Mouse (Mus musculus) intestine, embryonic 16.5 days (tissue): ENCODE data around the gene Fat2. TPM values are rescaled to one million over a fixed set of nuclear protein-coding genes. Genes with fewer than 3 reads are reported as not detected.

Experiments
- ATAC-seq: fragments of 200-750 bp; cut with Nextera tagmentation; 2 replicates; pipeline ENCODE4 v1.8.0; 2017; ENCODE audit warnings: moderate TSS enrichment, moderate library complexity
- H3K27ac ChIP-seq: fragments of 300-500 bp; sonication (generic); 2 replicates; pipeline ENCODE4 v1.5.1; 2014; ENCODE audit warnings: mild to moderate bottlenecking, low read length
- H3K27me3 ChIP-seq: fragments of 300-500 bp; sonication (generic); replicated peaks from 2 replicates; pipeline ENCODE4 v1.6.1; 2014; ENCODE audit warnings: low read length, control low read depth, mixed read lengths; ENCODE audit not compliant: control insufficient read depth, insufficient read depth
- H3K36me3 ChIP-seq: fragments of 300-500 bp; sonication (generic); 2 replicates; pipeline ENCODE4 v1.6.1; 2014; ENCODE audit warnings: low read length, control low read depth; ENCODE audit not compliant: control insufficient read depth, insufficient read depth
- H3K4me1 ChIP-seq: fragments of 300-500 bp; sonication (generic); 2 replicates; pipeline ENCODE4 v1.6.1; 2014; ENCODE audit warnings: low read length, control low read depth, mixed read lengths; ENCODE audit not compliant: control insufficient read depth, insufficient read depth
- H3K4me2 ChIP-seq: fragments of 300-500 bp; sonication (generic); 2 replicates; pipeline ENCODE4 v1.6.1; 2014; ENCODE audit warnings: low read depth, low read length, control low read depth
- H3K4me3 ChIP-seq: fragments of 300-500 bp; sonication (generic); 2 replicates; pipeline ENCODE4 v1.5.1; 2014; ENCODE audit warnings: mild to moderate bottlenecking, low read length
- H3K9ac ChIP-seq: fragments of 300-500 bp; sonication (generic); 2 replicates; pipeline ENCODE4 v1.6.1; 2014; ENCODE audit warnings: low read depth, low read length
- H3K9me3 ChIP-seq: fragments of 300-500 bp; sonication (generic); 2 replicates; pipeline ENCODE4 v1.6.1; 2016; ENCODE audit warnings: low read length, control low read depth; ENCODE audit not compliant: control insufficient read depth
- WGBS: fragments of 180-500 bp; shearing (Covaris S2); extraction: QIAGEN DNeasy Blood & Tissue Kit; methylation state at CpG from one replicate; pipeline ENCODE4 v1.1.7; 2014; 5-methylcytosine and 5-hydroxymethylcytosine counted together
- polyA plus RNA-seq: library from polyadenylated mRNA; unstranded; fragments of >200 nt; fragmentation: Nextera tagmentation; extraction: Ambion mirVana; gene quantifications from 2 replicates; pipeline ENCODE4 v1.2.1, GENCODE M21; 2015

The Fat2 gene
- polyA plus RNA-seq, 1 experiment from 2014 or later, result 0.04 TPM

DNA sequence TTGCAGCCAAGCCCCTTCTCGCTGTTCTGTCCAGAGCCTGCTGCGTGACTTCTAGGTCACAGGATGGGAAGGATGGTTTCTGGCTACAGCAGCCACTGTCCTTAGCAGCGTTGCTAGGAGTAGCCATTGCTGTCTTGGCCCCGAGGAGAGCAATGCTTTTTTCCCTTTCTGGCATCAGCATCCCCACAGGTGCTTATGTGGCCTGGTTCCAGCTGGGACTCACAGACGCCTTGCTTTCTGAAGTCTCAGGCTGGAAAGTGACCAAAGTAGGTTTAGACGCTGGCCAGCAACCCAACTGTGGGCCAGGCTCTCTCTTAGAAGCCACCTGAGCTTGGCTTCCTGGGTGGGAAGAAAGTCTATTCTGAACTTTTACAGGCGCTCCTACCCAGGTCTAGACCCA lies 102.1 kb downstream of the Fat2 start:
- no peak overlapping the region for H3K9ac ChIP-seq
- WGBS, result 87% methylated on average over 7 of the region's 7 CpGs
- no peak for ATAC-seq
- H3K36me3 ChIP-seq, result no peaks in the 10 kb centered on the region
- H3K4me1 ChIP-seq, result no peaks in the 10 kb centered on the region
- no peak overlapping the region for H3K27ac ChIP-seq
- no peak overlapping the region for H3K4me2 ChIP-seq
- H3K9me3 ChIP-seq, result no peaks in the 10 kb centered on the region
- H3K27me3 ChIP-seq, result no peaks in the 10 kb centered on the region
- no peak overlapping the region for H3K4me3 ChIP-seq

DNA sequence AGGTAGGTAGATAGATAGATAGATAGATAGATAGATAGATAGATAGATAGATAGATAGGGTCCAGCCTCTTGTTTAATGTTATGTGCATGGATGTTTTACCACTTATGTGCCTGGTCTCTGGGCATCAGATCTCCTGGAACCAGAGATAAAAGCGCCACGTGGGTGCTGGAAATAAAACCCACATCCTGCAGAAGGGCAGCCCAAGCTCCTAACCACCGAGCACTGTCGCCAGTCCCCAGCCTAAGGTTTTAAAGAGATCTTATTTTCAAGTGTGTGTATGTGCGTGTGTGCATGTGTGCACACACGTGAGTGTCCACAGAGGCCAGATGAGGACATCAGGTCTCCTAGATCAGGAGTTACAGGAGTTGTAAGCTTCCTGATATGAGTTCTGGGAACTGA lies 105.3 kb downstream of the Fat2 start:
- no peak overlapping the region for H3K4me2 ChIP-seq
- no peak for ATAC-seq
- H3K36me3 ChIP-seq, result peaks cover 7% of the 10 kb centered on the region; the same call in 1 of the 2 replicates
- H3K27me3 ChIP-seq, result no peaks in the 10 kb centered on the region
- H3K9me3 ChIP-seq, result no peaks in the 10 kb centered on the region
- no peak overlapping the region for H3K9ac ChIP-seq
- no peak overlapping the region for H3K27ac ChIP-seq
- WGBS, result 83% methylated on average over 6 of the region's 6 CpGs
- H3K4me1 ChIP-seq, result no peaks in the 10 kb centered on the region
- no peak overlapping the region for H3K4me3 ChIP-seq

GRCm38 (mm10) chr11:55221306-55221705 lies 115.1 kb downstream of the Fat2 start:
- H3K27me3 ChIP-seq, result no peaks in the 10 kb centered on the region
- no peaks in the 10 kb centered on the region for H3K9me3 ChIP-seq
- H3K36me3 ChIP-seq, result peaks cover 8% of the 10 kb centered on the region; the same call in 1 of the 2 replicates
- ATAC-seq, result no peak
- peaks cover 5% of the 10 kb centered on the region; the same call in 1 of the 2 replicates for H3K4me1 ChIP-seq
- no peak overlapping the region for H3K4me3 ChIP-seq
- 90% methylated on average over 7 of the region's 7 CpGs for WGBS
- H3K4me2 ChIP-seq, result no peak overlapping the region
- no peak overlapping the region for H3K9ac ChIP-seq
- H3K27ac ChIP-seq, result no peak overlapping the region

DNA sequence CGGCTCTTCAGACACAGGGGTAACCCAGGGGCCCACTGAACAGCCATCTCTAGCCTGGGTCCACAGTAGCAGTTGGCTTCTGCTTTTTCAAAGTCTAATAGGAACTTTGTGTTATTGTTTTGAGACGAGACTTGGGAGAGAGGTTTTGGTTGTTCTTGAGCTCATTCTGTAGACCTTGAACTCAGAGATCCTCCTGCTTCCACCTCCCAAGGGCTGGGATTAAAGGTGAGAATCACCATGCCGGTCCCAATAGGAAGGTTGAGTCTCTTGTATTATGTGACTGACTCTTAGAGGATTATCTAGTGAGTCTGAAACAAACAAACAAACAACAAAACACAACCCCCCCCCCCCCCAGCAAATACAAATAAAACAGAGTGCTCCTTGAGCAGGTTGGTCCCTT lies 117.9 kb downstream of the Fat2 start:
- Histone ChIP-seq H3K4me1 (peaks cover 12% of the 10 kb centered on the region), H3K4me2 (no peak overlapping the region), H3K9ac (no peak overlapping the region), H3K36me3 (0 out of 2 replicates have a peak, but pooled peaks cover 3% of the 10 kb centered on the region), H3K27me3 (no peaks in the 10 kb centered on the region), H3K9me3 (no peaks in the 10 kb centered on the region), H3K4me3 (no peak overlapping the region), H3K27ac (no peak overlapping the region)
- no peak for ATAC-seq
- 79% methylated on average over 3 of the region's 3 CpGs for WGBS

GRCm38 (mm10) chr11:55217880-55218279 lies 118.5 kb downstream of the Fat2 start:
- WGBS, result 86% methylated on average over 7 of the region's 7 CpGs
- H3K27me3 ChIP-seq, result no peaks in the 10 kb centered on the region
- peak overlapping the region; percentile 20; the same call in 1 of the 2 replicates for H3K27ac ChIP-seq
- H3K9me3 ChIP-seq, result no peaks in the 10 kb centered on the region
- 0 out of 2 replicates have a peak, but pooled peaks have one; percentile 3 for ATAC-seq
- H3K4me1 ChIP-seq, result peaks cover 12% of the 10 kb centered on the region
- no peak overlapping the region for H3K4me3 ChIP-seq
- H3K4me2 ChIP-seq, result no peak overlapping the region
- 0 out of 2 replicates have a peak, but pooled peaks cover 3% of the 10 kb centered on the region for H3K36me3 ChIP-seq
- no peak overlapping the region for H3K9ac ChIP-seq

DNA sequence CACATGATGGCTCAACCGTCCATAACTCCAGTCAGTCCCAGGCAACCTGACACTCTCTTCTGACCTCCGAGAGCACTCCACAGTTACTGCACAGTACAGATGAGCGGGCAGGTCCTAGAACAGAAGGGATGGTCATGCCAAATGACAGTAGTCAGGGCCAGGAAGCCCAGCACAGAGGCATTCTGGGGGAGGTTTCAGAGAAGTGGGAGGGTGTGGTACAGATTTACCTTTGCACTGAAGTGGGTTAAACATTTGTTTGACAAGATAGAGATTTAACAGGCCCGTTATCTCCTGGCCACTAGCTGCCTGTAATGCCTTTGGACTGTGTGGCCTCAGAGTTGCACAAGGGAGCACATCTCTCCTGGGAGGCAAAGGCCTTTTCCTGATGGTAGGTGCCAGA lies 118.9 kb downstream of the Fat2 start:
- H3K9me3 ChIP-seq, result no peaks in the 10 kb centered on the region
- peak; percentile 69 for ATAC-seq
- H3K36me3 ChIP-seq, result 0 out of 2 replicates have a peak, but pooled peaks cover 3% of the 10 kb centered on the region
- 68% methylated on average over 4 of the region's 4 CpGs for WGBS
- H3K4me2 ChIP-seq, result no peak overlapping the region
- H3K4me1 ChIP-seq, result peaks cover 12% of the 10 kb centered on the region
- peak overlapping the region; percentile 10; the same call in 1 of the 2 replicates for H3K27ac ChIP-seq
- H3K9ac ChIP-seq, result no peak overlapping the region
- H3K27me3 ChIP-seq, result no peaks in the 10 kb centered on the region
- no peak overlapping the region for H3K4me3 ChIP-seq

- no peak overlapping the region for H3K9ac ChIP-seq
- WGBS, result 59% methylated on average over 13 of the region's 13 CpGs
- ATAC-seq, result peak; percentile 19; the same call in 1 of the 2 replicates
- H3K4me3 ChIP-seq, result no peak overlapping the region
- H3K4me2 ChIP-seq, result no peak overlapping the region
- H3K4me1 ChIP-seq, result peaks cover 12% of the 10 kb centered on the region
- H3K27me3 ChIP-seq, result no peaks in the 10 kb centered on the region
- H3K9me3 ChIP-seq, result no peaks in the 10 kb centered on the region
- H3K36me3 ChIP-seq, result 0 out of 2 replicates have a peak, but pooled peaks cover 3% of the 10 kb centered on the region
- H3K27ac ChIP-seq, result peak overlapping the region; percentile 15; the same call in 1 of the 2 replicates
Measured at GRCm38 (mm10) chr11:55216830-55217229, 119.5 kb downstream of the Fat2 start.

- Histone ChIP-seq H3K27me3 (no peaks in the 10 kb centered on the region), H3K36me3 (no peaks in the 10 kb centered on the region), H3K9me3 (no peaks in the 10 kb centered on the region), H3K4me3 (no peak overlapping the region), H3K4me2 (no peak overlapping the region), H3K4me1 (peaks cover 12% of the 10 kb centered on the region), H3K27ac (no peak overlapping the region), H3K9ac (no peak overlapping the region)
- ATAC-seq, result no peak
- 65% methylated on average over 3 of the region's 4 CpGs for WGBS
Measured at GRCm38 (mm10) chr11:55216061-55216460, 120.3 kb downstream of the Fat2 start.

DNA sequence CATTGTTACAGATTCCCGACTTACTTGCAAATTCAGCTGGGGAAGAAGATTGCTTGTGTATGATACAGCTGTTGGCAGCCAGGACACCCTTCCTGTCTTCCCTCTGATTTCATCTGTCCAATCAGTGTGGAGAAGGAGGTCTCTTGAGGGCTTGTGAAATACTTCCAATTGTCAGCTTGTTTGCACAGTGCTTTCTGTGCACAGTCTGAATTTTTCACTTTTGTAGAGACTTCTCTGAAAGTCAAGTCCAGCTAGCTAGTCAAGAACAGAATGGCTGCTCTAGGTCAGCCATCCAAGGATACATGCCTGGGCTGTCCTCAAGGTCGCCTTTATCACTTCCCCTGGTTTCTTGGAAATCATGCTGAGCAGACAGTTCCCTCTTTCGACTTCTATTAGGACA lies 121.4 kb downstream of the Fat2 start:
- WGBS, result 69% methylated on average over 3 of the region's 3 CpGs
- Histone ChIP-seq H3K4me2 (no peak overlapping the region), H3K36me3 (no peaks in the 10 kb centered on the region), H3K4me3 (no peak overlapping the region), H3K4me1 (peaks cover 12% of the 10 kb centered on the region), H3K27me3 (no peaks in the 10 kb centered on the region), H3K27ac (peak overlapping the region; percentile 47; the same call in 1 of the 2 replicates), H3K9ac (no peak overlapping the region), H3K9me3 (no peaks in the 10 kb centered on the region)
- ATAC-seq, result no peak

GRCm38 (mm10) chr11:55214161-55214560 lies 122.2 kb downstream of the Fat2 start:
- Histone ChIP-seq H3K9me3 (no peaks in the 10 kb centered on the region), H3K27ac (no peak overlapping the region), H3K4me2 (no peak overlapping the region), H3K4me1 (peaks cover 12% of the 10 kb centered on the region), H3K9ac (no peak overlapping the region), H3K36me3 (no peaks in the 10 kb centered on the region), H3K27me3 (no peaks in the 10 kb centered on the region), H3K4me3 (no peak overlapping the region)
- WGBS, result 84% methylated on average over 5 of the region's 5 CpGs
- ATAC-seq, result no peak
